Mouse (Mus musculus) lung, postnatal 0 days (tissue): ENCODE results near the gene Hist1h4h. TPM values are rescaled to one million over a fixed set of nuclear protein-coding genes. Genes with fewer than 3 reads are reported as not detected.

Experiments
- ATAC-seq: fragments of 200-750 bp; cut with Nextera tagmentation; 2 replicates; pipeline ENCODE4 v1.8.0; 2017; ENCODE audit warnings: moderate library complexity
- DNase-seq: peaks from one replicate; pipeline ENCODE4 v3.0.0-alpha.2; 2016; ENCODE audit warnings: low spot score
- H3K27ac ChIP-seq: fragments of 300-500 bp; sonication (generic); 2 replicates; pipeline ENCODE4 v1.5.1; 2014; ENCODE audit warnings: antibody characterized with exemption, mild to moderate bottlenecking, low read length, mixed read lengths
- H3K27me3 ChIP-seq: fragments of 300-500 bp; sonication (generic); replicated peaks from 2 replicates; pipeline ENCODE4 v1.6.1; 2014; ENCODE audit warnings: low read length, mixed read lengths; ENCODE audit not compliant: insufficient read depth
- H3K36me3 ChIP-seq: fragments of 300-500 bp; sonication (generic); 2 replicates; pipeline ENCODE4 v1.6.1; 2014; ENCODE audit warnings: low read length, mixed read lengths; ENCODE audit not compliant: insufficient read depth
- H3K4me1 ChIP-seq: fragments of 300-500 bp; sonication (generic); 2 replicates; pipeline ENCODE4 v1.6.1; 2014; ENCODE audit warnings: antibody characterized with exemption, low read depth, low read length, mixed read lengths; ENCODE audit not compliant: insufficient read depth
- H3K4me2 ChIP-seq: fragments of 300-500 bp; sonication (generic); replicated peaks from 2 replicates; pipeline ENCODE4 v1.6.1; 2014; ENCODE audit warnings: low read depth, mild to moderate bottlenecking, low read length, moderate library complexity, mixed read lengths
- H3K4me3 ChIP-seq: fragments of 300-500 bp; sonication (generic); 2 replicates; pipeline ENCODE4 v1.5.1; 2014; ENCODE audit warnings: low read depth, low read length
- H3K9ac ChIP-seq: fragments of 300-500 bp; sonication (generic); replicated peaks from 2 replicates; pipeline ENCODE4 v1.6.1; 2014; ENCODE audit warnings: low read depth, mild to moderate bottlenecking
- H3K9me3 ChIP-seq: fragments of 300-500 bp; sonication (generic); 2 replicates; pipeline ENCODE4 v1.6.1; 2016; ENCODE audit warnings: low read length, mixed read lengths
- CTCF ChIP-seq: IDR thresholded peaks from 2 replicates; pipeline ENCODE4 v1.5.1; 2016; ENCODE audit warnings: antibody characterized with exemption, mild to moderate bottlenecking
- EP300 ChIP-seq: IDR thresholded peaks from 2 replicates; pipeline ENCODE4 v1.6.1; 2016; ENCODE audit warnings: antibody characterized with exemption, mild to moderate bottlenecking, control low read depth
- WGBS: fragments of 180-500 bp; shearing (Covaris S2); extraction: QIAGEN DNeasy Blood & Tissue Kit; methylation state at CpG from one replicate; pipeline ENCODE4 v1.1.7; 2014; 5-methylcytosine and 5-hydroxymethylcytosine counted together
- polyA plus RNA-seq: library from polyadenylated mRNA; unstranded; fragments of >200 nt; fragmentation: Nextera tagmentation; extraction: Ambion mirVana; gene quantifications from 2 replicates; pipeline ENCODE4 v1.2.1, GENCODE M21; 2015

Hist1h4h gene
- polyA plus RNA-seq, 1 experiment from 2014 or later, result 7.0 TPM

- Histone ChIP-seq H3K36me3 (no peaks in the 10 kb centered on the region), H3K9ac (no peak overlapping the region), H3K4me2 (no peak overlapping the region), H3K4me3 (no peak overlapping the region), H3K9me3 (no peaks in the 10 kb centered on the region), H3K4me1 (no peaks in the 10 kb centered on the region), H3K27me3 (no peaks in the 10 kb centered on the region), H3K27ac (no peak overlapping the region)
- WGBS, result 11% methylated on average over 5 of the region's 5 CpGs
- peak; percentile 86 for DNase-seq
- TF ChIP-seq EP300, result no peak
- TF ChIP-seq CTCF, result peak; percentile 92
- ATAC-seq, result peak; percentile 27; the same call in 1 of the 2 replicates
Measured at GRCm38 (mm10) chr13:23524654-23525053, 6.2 kb upstream of the Hist1h4h start.

GRCm38 (mm10) chr13:23525901-23526300, 4.9 kb upstream of the Hist1h4h start:
- H3K27ac ChIP-seq, result no peak overlapping the region
- no peaks in the 10 kb centered on the region for H3K9me3 ChIP-seq
- ATAC-seq, result no peak
- 4% methylated on average over 10 of the region's 10 CpGs for WGBS
- no peaks in the 10 kb centered on the region for H3K36me3 ChIP-seq
- peak overlapping the region; percentile 28 for H3K4me3 ChIP-seq
- no peaks in the 10 kb centered on the region for H3K27me3 ChIP-seq
- no peak for TF ChIP-seq CTCF
- TF ChIP-seq EP300, result no peak
- peak overlapping the region; percentile 53 for H3K4me2 ChIP-seq
- H3K9ac ChIP-seq, result no peak overlapping the region
- no peak for DNase-seq
- H3K4me1 ChIP-seq, result no peaks in the 10 kb centered on the region

- H3K4me1 ChIP-seq, result no peaks in the 10 kb centered on the region
- no peaks in the 10 kb centered on the region for H3K27me3 ChIP-seq
- peak overlapping the region; percentile 53 for H3K4me2 ChIP-seq
- peak overlapping the region; percentile 28 for H3K4me3 ChIP-seq
- no peaks in the 10 kb centered on the region for H3K36me3 ChIP-seq
- under 1% methylated on average over 17 of the region's 17 CpGs for WGBS
- H3K27ac ChIP-seq, result no peak overlapping the region
- TF ChIP-seq CTCF, result no peak
- peak; percentile 29; the same call in 1 of the 2 replicates for TF ChIP-seq EP300
- DNase-seq (peak; percentile 94), ATAC-seq (peak; percentile 41)
- H3K9ac ChIP-seq, result no peak overlapping the region
- no peaks in the 10 kb centered on the region for H3K9me3 ChIP-seq
Measured at GRCm38 (mm10) chr13:23526312-23526711, 4.5 kb upstream of the Hist1h4h start.

GRCm38 (mm10) chr13:23529005-23529404, 1.8 kb upstream of the Hist1h4h start:
- H3K9me3 ChIP-seq, result no peaks in the 10 kb centered on the region
- no peak for DNase-seq
- H3K9ac ChIP-seq, result no peak overlapping the region
- 72% methylated on average over 5 of the region's 5 CpGs for WGBS
- no peaks in the 10 kb centered on the region for H3K36me3 ChIP-seq
- no peak for ATAC-seq
- H3K27ac ChIP-seq, result no peak overlapping the region
- no peak overlapping the region for H3K4me3 ChIP-seq
- no peaks in the 10 kb centered on the region for H3K27me3 ChIP-seq
- no peak overlapping the region for H3K4me2 ChIP-seq
- peaks cover 10% of the 10 kb centered on the region; the same call in 1 of the 2 replicates for H3K4me1 ChIP-seq
- TF ChIP-seq EP300, result no peak
- no peak for TF ChIP-seq CTCF

GRCm38 (mm10) chr13:23529480-23530165, 1.2 kb upstream of the Hist1h4h start:
- no peak for DNase-seq
- Histone ChIP-seq H3K9me3 (no peaks in the 10 kb centered on the region), H3K4me3 (peak overlapping the region; percentile 55), H3K27me3 (no peaks in the 10 kb centered on the region), H3K36me3 (no peaks in the 10 kb centered on the region), H3K4me1 (peaks cover 14% of the 10 kb centered on the region; the same call in 1 of the 2 replicates), H3K9ac (peak overlapping the region; percentile 77), H3K27ac (peak overlapping the region; percentile 97; the same call in 1 of the 2 replicates), H3K4me2 (peak overlapping the region; percentile 64)
- TF ChIP-seq EP300 (no peak), CTCF (no peak)
- no peak for ATAC-seq
- 19% methylated on average over 2 of the region's 2 CpGs for WGBS

- Histone ChIP-seq H3K4me1 (peaks cover 16% of the 10 kb centered on the region; the same call in 1 of the 2 replicates), H3K36me3 (no peaks in the 10 kb centered on the region), H3K4me3 (peak overlapping the region; percentile 55), H3K9ac (peak overlapping the region; percentile 77), H3K27ac (peak overlapping the region; percentile 97), H3K4me2 (peak overlapping the region; percentile 64), H3K9me3 (no peaks in the 10 kb centered on the region), H3K27me3 (no peaks in the 10 kb centered on the region)
- ATAC-seq, result peak; percentile 37
- TF ChIP-seq CTCF (no peak), EP300 (peak; percentile 48)
- peak; percentile 83 for DNase-seq
- under 1% methylated on average over 20 of the region's 20 CpGs for WGBS
Measured at GRCm38 (mm10) chr13:23530181-23530900, 509 bp upstream of the Hist1h4h start.
